Mouse (Mus musculus) monocyte, adult 2 months (primary cell): ENCODE results near the gene Zfp57.

ENCODE experiments used
- DNase-seq, 2 experiments: peaks; one replicate each; pipeline ENCODE4 v3.0.0; 2022; ENCODE audit warnings: low spot score in 2 of 2, low read depth in 1 of 2

The Zfp57 gene

DNA sequence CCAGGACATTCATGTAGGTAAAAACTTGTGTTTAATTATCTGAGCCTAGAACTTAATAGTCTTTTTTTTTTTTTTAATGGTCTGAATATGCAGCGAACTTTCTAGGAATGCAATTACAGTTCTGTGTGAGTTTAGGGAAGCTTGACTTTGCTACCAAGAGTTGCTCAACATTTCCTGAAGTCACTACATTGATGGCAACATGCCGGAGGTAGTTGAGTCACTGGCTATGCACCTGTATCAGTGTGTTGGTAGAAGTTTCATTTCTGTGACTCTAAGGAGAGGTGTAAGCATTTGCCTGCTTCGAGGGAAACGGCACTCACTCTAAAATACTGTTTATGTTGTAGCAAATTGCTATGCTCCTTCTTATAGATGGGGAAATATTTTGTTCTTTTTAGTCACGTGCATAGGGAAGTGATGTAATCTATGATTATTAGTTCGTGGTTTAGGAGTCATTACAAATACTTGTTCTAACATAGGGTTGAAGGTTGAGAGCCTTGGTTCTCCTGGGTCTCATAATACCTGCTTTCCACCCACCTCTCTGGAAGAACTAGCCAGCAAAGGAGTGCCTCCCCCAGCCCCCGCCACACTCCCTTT is 43.8 kb downstream of the Zfp57 start:
- peak in 1 of 2 experiments; percentile 23 for DNase-seq

DNA sequence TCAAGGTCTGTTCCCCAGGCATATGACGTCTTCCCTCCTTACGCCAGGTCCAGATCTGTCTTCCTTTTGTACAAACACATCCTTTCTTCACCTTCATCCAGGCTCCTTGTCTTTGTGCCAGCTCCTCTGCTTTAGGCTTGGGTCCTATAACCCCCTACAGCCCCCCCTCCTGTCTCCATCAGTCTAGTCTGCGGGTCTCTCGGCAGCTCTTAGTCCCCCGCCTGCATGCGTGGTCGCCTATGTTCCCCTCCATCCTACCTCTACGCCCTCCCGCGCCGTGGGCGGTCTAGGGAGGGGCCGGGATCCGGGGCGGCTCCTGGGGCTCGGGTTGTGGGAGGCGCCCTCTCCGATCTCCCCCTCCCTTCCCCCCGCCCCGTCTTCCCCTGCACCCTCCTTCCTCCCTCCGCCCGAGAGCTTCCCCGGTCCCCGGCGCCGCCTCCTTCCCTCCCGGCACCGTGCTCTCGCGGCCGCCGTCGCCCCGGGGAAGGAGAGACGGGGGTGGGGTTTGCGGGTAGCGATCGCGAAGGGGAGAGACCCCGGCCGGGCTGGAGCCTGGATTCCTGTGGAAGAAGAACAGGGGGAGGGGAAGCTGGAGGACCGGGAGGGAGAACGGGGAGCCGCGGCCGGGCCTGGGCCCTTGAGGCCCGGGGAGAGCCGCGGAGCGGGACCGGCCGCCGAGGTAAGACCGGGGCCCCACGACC is 44.8 kb downstream of the Zfp57 start, which contains the start of gene Gabbr1:
Gene Gabbr1, plus strand, starts transcription at position 356 of the 701 bp plus-strand sequence.
- no peak for DNase-seq

DNA sequence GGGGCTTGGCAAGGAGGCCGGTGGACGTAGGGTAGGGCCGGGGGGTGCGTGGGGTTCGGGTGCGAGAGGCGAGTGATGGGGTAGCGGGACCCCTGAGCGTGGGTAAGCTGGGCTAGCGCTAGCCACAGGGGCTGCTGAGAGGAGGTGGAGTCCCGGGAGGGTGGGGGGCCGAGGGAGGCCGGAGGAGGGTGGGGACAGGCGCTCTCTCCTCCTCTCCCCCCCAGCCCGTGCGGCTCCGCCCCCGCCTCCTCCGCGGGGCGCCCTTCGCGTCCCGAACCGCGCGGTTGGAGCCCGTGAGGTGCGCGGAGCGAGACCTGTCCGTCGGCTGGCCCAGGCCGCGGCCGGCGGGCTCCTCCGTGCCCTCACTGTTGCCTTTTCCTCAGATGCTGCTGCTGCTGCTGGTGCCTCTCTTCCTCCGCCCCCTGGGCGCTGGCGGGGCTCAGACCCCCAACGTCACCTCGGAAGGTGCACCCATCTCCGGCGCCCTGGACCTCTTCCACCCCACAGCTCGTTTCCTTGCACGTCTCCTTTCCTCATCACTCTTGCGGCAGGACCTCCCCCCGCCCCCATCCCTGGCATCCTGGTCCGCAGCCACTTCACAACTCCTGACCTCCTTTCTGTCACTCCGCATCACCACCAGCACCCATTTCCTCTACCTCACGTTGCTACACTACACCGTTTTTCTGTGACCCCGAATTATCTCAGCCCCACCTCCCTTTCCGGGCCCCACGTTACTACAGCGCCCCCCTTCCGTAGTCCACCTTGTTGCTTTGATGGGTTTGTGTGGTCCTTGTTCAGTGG is 45.5 kb downstream of the Zfp57 start:
- no peak for DNase-seq

DNA sequence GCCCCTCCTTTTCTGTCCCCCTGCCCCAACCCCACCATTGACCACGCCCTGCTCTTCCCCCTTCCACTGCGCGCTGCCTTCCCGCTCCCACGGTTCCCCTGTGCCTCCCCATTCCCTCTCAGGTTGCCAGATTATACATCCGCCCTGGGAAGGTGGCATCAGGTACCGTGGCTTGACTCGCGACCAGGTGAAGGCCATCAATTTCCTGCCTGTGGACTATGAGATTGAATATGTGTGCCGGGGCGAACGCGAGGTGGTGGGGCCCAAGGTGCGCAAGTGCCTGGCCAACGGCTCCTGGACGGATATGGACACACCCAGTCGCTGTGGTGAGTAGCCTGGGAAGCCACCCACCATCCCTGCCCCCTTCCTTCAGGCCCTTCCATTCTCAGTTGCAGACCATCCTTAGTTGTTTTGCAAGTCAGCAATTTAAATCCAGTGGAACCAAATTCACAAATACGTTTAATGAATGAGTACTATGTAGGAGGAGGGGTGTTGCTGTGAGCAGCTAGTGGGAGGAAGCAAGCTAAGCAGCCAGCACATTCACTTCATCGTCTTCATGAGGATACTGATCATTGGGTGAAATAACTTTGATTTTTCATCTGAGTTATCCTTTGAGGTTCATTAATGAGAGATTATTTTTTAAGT is 46.5 kb downstream of the Zfp57 start:
- no peak for DNase-seq

DNA sequence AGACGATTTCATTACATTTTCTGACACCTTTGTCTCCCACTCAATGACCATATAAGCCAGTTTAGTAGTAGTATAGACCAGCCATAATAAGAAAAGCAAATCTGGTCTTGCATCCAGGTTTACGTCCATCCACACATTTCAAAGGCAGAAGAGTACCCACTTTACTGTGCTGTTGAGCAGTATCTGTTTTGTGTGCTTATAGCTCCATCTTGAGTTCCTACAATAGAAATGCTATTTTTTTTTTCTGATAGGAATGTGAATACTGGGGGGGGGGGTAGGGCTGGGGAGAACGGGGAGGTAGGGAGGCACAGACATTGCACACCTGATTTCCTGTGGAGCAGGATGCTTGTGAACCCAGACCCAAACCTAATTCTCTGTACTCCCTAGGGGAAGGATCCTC is 47.0 kb downstream of the Zfp57 start:
- no peak for DNase-seq

DNA sequence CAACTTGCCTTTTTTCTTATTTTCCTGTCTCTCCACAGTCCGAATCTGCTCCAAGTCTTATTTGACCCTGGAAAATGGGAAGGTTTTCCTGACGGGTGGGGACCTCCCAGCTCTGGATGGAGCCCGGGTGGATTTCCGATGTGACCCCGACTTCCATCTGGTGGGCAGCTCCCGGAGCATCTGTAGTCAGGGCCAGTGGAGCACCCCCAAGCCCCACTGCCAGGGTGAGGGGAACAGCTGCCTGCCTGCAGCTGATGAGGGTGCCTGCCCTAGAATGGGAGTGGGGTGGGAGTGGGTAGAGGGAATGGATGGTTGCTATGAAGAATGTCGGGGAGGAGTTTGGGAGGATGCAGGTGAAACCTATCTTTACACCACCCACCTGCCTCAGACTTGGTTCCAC is 47.4 kb downstream of the Zfp57 start:
- DNase-seq, result no peak

DNA sequence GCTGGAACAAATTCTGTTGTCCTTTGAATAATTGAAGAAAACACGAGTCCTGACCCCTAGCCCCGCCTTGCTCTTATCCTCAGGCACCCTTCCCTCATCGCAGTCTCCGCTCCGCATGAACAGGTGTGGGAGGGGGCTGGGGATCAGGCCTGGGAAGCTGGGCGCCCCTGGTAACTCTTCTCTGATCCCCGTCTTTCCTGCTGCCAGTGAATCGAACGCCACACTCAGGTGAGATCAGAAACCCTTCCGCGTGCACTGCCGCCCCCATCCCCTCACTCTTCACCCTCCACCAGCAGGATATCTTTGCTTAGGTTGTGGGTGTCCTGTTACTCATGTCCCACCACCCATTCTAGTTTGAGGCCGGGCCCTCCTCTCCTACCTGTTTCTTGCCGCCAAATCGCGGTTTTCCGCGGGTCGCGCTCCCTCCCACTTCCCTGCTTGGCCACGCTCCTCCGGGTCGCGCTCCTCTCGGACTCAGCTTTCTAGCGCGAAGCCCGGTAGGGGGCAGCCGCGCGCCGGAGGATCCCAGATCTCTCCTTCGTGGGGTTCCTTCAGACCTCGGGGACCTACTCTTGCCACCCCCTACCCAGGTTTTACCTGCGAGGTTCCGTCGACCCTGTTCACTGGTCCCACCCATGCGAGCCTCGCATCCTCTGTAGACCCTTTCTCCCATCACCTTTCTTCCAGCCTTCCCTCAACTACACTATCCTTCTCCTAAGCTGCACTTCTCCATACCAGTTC is 48.8 kb downstream of the Zfp57 start:
- DNase-seq, result peak in 1 of 2 experiments; percentile 9

DNA sequence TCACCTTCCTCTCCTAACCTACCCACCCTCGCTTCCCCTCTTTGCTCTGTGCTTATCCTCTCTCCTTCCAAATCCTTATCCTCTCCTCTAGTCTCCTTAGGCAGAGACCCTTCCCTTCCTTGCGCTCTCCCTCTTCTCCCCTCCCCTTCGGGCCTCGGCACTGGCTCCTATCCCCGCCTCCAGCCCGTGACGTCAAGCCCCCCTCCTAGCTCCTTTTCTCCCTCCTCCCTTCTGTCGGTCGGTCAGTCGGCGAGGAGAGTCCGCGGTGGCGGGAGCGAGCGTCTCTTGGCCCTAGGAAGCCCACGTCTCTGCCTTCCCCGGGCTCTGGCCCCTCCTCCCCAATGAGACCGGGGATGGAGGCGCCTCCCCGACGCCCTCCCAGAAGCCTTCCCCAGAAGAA is 49.4 kb downstream of the Zfp57 start:
- no peak for DNase-seq

DNA sequence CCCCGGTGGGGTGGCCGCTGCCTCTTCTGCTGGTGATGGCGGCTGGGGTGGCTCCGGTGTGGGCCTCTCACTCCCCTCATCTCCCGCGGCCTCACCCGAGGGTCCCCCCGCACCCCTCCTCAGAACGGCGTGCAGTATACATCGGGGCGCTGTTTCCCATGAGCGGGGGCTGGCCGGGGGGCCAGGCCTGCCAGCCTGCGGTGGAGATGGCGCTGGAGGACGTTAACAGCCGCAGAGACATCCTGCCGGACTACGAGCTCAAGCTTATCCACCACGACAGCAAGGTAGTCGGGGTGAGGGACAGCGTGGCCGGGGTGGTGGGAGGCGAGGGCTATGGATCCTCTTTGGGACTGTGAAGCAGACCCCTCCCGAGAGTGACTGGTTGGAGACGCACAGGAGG is 49.9 kb downstream of the Zfp57 start:
- DNase-seq, result no peak

DNA sequence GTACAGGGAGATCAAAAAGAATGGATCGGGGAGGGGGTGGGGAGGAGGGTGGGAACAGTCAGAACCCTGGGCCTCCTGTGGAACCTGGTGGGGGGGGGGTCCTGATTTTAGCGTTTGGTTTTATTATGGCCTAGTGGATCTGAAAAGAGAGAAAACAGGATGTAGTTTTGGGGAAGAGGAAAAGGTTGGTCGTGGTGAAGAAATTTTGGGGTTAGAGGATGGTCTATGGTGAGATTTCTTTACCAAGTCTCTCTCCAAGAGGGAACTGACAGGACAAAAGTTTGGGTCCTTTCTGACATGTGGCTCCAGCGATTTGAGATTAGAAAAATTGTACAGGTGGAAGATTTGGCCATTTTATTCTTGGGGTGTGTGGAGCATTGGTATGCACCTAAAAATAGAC is 50.8 kb downstream of the Zfp57 start:
- DNase-seq, result no peak

DNA sequence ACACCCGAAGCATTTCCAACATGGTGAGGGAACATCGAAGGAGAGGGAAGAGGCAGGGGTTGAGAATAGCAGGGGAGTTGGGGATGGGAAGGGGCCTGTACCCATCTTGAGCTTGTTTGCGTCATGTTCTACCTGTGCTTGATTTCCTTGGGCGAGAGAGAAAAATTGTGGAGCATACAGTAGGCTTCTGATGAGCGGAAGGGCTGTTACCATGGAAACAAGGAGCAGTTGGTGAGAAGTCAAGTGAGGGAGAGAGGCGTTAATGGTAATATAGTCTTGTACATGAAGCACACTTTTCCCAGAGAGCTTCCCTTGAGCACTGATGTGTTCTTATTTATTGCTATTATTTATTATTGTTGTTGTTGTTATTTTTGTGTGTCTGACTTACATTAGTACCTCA is 56.0 kb downstream of the Zfp57 start:
- DNase-seq, result no peak
